Mouse (Mus musculus) small intestine, adult 2 months (tissue): ENCODE measurements at regions not wholly inside any gene's neighbourhood (a gene's known extent, or its start where the extent isn't known, plus 50 kb on each side); places are given as distances from the start of the nearest gene placed in this dataset.

Experiments
- CTCF ChIP-seq: fragments of 200-500 bp; IDR thresholded peaks from 2 replicates; pipeline ENCODE4 v1.5.1; 2012; ENCODE audit warnings: low read depth, mild to moderate bottlenecking, control low read depth, inconsistent platforms, low read length, moderate library complexity, mixed read lengths; ENCODE audit not compliant: insufficient replicate concordance, insufficient read length; ENCODE audit errors: extremely low read depth
- POLR2A ChIP-seq: fragments of 200-500 bp; IDR thresholded peaks from 2 replicates; pipeline ENCODE4 v1.6.1; 2012; ENCODE audit warnings: low read depth, mild to moderate bottlenecking, control low read depth, inconsistent platforms, low read length, moderate library complexity

GRCm38 (mm10) chr16:30894086-30894485, 187.1 kb downstream of the Xxylt1 start:
- no peak for TF ChIP-seq CTCF
- no peak for TF ChIP-seq POLR2A
